Mouse (Mus musculus) adrenal gland, postnatal 25 days (tissue): ENCODE measurements around the gene Rictor. TPM values are rescaled to one million over a fixed set of nuclear protein-coding genes. Genes with fewer than 3 reads are reported as not detected.
"Not testable (repeated sequence)": the region's sequence is repeated elsewhere in the genome, so short reads cannot be mapped to it uniquely, and the experiment has no call there.

ENCODE experiments used
- DNase-seq: peaks from one replicate; pipeline ENCODE4 v3.0.0; 2021; ENCODE audit warnings: mixed read lengths
- total RNA-seq: library from RNA; stranded (reverse); gene quantifications from 2 replicates; pipeline ENCODE4 v1.2.3, GENCODE M21; 2021

Rictor gene
- total RNA-seq, 1 experiment from 2014 or later: 32.4 TPM

- DNase-seq: no peak
These were observed 31.0 kb downstream of the Rictor start for GRCm38 (mm10) chr15:6739180-6739579.

GRCm38 (mm10) chr15:6742337-6743025, 34.3 kb downstream of the Rictor start:
- DNase-seq: peak; percentile 46

- DNase-seq: no peak
These were observed 35.5 kb downstream of the Rictor start for GRCm38 (mm10) chr15:6743723-6744122.

- DNase-seq: not testable (repeated sequence)
These were observed 38.3 kb downstream of the Rictor start for GRCm38 (mm10) chr15:6746301-6746983.

GRCm38 (mm10) chr15:6747001-6747400, 38.8 kb downstream of the Rictor start:
- no peak for DNase-seq

GRCm38 (mm10) chr15:6754400-6754799, 46.2 kb downstream of the Rictor start:
- no peak for DNase-seq

GRCm38 (mm10) chr15:6772265-6772664, 64.1 kb downstream of the Rictor start:
- no peak for DNase-seq

- no peak for DNase-seq
These were observed 78.0 kb downstream of the Rictor start for GRCm38 (mm10) chr15:6786212-6786611.

GRCm38 (mm10) chr15:6787236-6787635, 79.1 kb downstream of the Rictor start:
- no peak for DNase-seq

- DNase-seq: no peak
These were observed 81.8 kb downstream of the Rictor start for GRCm38 (mm10) chr15:6790011-6790410.

GRCm38 (mm10) chr15:6791648-6792047, 83.5 kb downstream of the Rictor start:
- DNase-seq: no peak

- no peak for DNase-seq
These were observed 84.7 kb downstream of the Rictor start for GRCm38 (mm10) chr15:6792846-6793245.

GRCm38 (mm10) chr15:6801212-6801611, 93.0 kb downstream of the Rictor start:
- not testable (repeated sequence) for DNase-seq

GRCm38 (mm10) chr15:6815807-6816206, 107.6 kb downstream of the Rictor start:
- DNase-seq: no peak

- DNase-seq: no peak
These were observed 132.0 kb downstream of the Rictor start for GRCm38 (mm10) chr15:6840199-6840598.

- peak; percentile 3 for DNase-seq
These were observed 141.7 kb downstream of the Rictor start for GRCm38 (mm10) chr15:6849851-6850250.

Other genes with a start within 250 kb of the Rictor start
- gene Fyb, start 185.5 kb upstream of the Rictor start, total RNA-seq: 9.8 and 22.7 TPM in 2 replicates
- 5.6 and 5.8 TPM in 2 replicates for gene Osmr, start 166.6 kb downstream of the Rictor start, total RNA-seq